Mouse (Mus musculus) kidney, embryonic 15.5 days (tissue): ENCODE measurements around the gene Ncoa6. TPM values are rescaled to one million over a fixed set of nuclear protein-coding genes. Genes with fewer than 3 reads are reported as not detected.
A peak's percentile ranks its signal among the peaks of the same experiment; 100 is the strongest.

Source experiments
- ATAC-seq: fragments of 200-750 bp; cut with Nextera tagmentation; replicated peaks from 2 replicates; pipeline ENCODE4 v1.8.0; 2017; ENCODE audit warnings: moderate TSS enrichment; ENCODE audit not compliant: low FRiP score
- H3K27ac ChIP-seq: fragments of 300-500 bp; sonication (generic); 2 replicates; pipeline ENCODE4 v1.5.1; 2015; ENCODE audit warnings: mild to moderate bottlenecking, inconsistent platforms
- H3K27me3 ChIP-seq: fragments of 300-500 bp; sonication (generic); 2 replicates; pipeline ENCODE4 v1.6.1; 2015; ENCODE audit warnings: inconsistent platforms
- H3K36me3 ChIP-seq: fragments of 300-500 bp; sonication (generic); 2 replicates; pipeline ENCODE4 v1.6.1; 2015; ENCODE audit warnings: inconsistent platforms
- H3K4me1 ChIP-seq: fragments of 300-500 bp; sonication (generic); 2 replicates; pipeline ENCODE4 v1.6.1; 2015; ENCODE audit warnings: inconsistent platforms
- H3K4me2 ChIP-seq: fragments of 300-500 bp; sonication (generic); 2 replicates; pipeline ENCODE4 v1.6.1; 2015; ENCODE audit warnings: moderate library complexity, mild to moderate bottlenecking, inconsistent platforms
- H3K4me3 ChIP-seq: fragments of 300-500 bp; sonication (generic); replicated peaks from 2 replicates; pipeline ENCODE4 v1.5.1; 2015; ENCODE audit warnings: mild to moderate bottlenecking, inconsistent platforms
- H3K9ac ChIP-seq: fragments of 300-500 bp; sonication (generic); 2 replicates; pipeline ENCODE4 v1.6.1; 2015; ENCODE audit warnings: mild to moderate bottlenecking, inconsistent platforms
- H3K9me3 ChIP-seq: fragments of 300-500 bp; sonication (generic); replicated peaks from 2 replicates; pipeline ENCODE4 v1.6.1; 2016; ENCODE audit warnings: inconsistent platforms
- WGBS: fragments of 180-500 bp; shearing (Covaris S2); methylation state at CpG from one replicate; pipeline ENCODE4 v1.1.7; 2015; ENCODE audit warnings: mixed read lengths; 5-methylcytosine and 5-hydroxymethylcytosine counted together
- polyA plus RNA-seq: library from polyadenylated mRNA; unstranded; fragments of >200 nt; fragmentation: Nextera tagmentation; extraction: Ambion mirVana; gene quantifications from 2 replicates; pipeline ENCODE4 v1.2.1, GENCODE M21; 2015

Gene Ncoa6
- polyA plus RNA-seq, result 18.0 and 19.3 TPM in 2 replicates

DNA sequence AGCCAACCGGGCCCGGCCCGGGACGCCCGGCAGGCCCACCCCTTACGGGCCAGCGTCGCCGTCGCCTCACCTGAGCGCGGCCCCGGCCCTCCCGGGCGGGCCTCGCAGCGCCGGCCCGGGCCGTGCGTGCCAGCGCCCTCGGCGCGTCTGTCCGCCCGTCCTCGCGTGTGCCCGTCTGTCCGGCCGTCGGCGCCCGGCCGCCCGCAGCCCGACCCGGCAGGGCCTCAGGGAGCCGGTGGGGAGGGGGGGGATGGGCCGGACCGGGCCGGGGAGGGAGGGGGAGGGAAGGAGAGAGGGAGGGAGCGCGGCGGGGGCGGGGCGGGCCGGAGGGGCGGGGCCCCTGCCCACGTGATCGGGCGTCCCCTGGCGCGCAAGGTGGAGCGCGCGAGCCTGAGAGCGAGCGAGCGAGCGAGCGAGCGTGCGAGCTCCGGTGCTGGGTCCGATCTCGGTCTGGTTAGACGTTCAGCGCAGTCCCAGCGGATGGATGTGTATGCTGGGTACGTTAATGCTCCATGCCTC is at the start of gene Ncoa6:
Gene Ncoa6, minus strand, starts transcription at position 325 of the 519 bp plus-strand sequence.
- peak within 1 kb of the TSS; percentile 94 for H3K9ac ChIP-seq
- no peaks in the 10 kb centered on the region for H3K36me3 ChIP-seq
- peaks cover 18% of the 10 kb centered on the region for H3K4me1 ChIP-seq
- peak within 1 kb of the TSS; percentile 88 for H3K27ac ChIP-seq
- 2% methylated on average over 48 of the region's 72 CpGs for WGBS
- H3K9me3 ChIP-seq, result no peaks in the 10 kb centered on the region
- peak; percentile 88 for ATAC-seq
- H3K4me3 ChIP-seq, result peak within 1 kb of the TSS; percentile 95
- peak within 1 kb of the TSS; percentile 76 for H3K4me2 ChIP-seq
- no peaks in the 10 kb centered on the region for H3K27me3 ChIP-seq

DNA sequence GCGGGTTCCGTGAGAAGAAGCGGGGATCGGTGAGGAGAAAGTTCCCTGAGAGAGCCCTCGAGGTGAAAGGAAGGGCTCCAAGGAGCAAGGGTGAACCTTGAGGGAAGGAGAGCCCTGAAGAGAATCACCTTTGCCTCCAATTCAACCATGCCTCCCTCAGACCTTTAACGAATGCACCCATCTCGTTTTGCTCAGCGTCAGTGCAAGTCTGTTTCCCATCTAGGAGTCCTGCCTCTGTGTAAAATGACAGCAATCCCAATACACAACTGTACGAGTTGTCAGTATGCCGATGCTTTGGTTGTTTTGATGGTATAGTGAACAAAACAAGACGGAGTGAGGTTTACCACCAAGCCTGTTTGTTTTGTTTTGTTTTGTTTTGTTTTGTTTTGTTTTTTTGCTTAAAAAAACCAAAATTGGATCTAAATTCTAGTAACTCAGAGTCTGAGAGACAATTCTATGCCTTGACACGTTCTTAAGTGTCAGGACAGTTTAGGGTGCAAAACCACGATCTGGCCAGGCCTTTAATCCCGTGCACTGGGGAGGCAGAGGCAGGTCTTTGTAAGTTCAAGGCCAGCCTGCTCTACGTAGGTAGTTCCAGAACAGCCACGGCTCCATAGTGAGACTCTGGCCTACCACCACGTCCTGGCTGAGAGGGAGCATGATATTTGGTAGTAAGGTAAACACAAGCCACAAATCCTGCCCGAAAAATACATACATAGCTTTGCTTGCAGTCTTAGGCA is 45.0 kb upstream of the Ncoa6 start:
- H3K4me3 ChIP-seq, result peak overlapping the region; percentile 94
- ATAC-seq, result no peak
- H3K4me1 ChIP-seq, result peaks cover 22% of the 10 kb centered on the region
- H3K4me2 ChIP-seq, result peak overlapping the region; percentile 93
- peaks cover 16% of the 10 kb centered on the region for H3K27me3 ChIP-seq
- H3K9ac ChIP-seq, result peak overlapping the region; percentile 61
- 23% methylated on average over 18 of the region's 18 CpGs for WGBS
- H3K9me3 ChIP-seq, result no peaks in the 10 kb centered on the region
- H3K36me3 ChIP-seq, result no peaks in the 10 kb centered on the region
- peak overlapping the region; percentile 79; the same call in 1 of the 2 replicates for H3K27ac ChIP-seq

DNA sequence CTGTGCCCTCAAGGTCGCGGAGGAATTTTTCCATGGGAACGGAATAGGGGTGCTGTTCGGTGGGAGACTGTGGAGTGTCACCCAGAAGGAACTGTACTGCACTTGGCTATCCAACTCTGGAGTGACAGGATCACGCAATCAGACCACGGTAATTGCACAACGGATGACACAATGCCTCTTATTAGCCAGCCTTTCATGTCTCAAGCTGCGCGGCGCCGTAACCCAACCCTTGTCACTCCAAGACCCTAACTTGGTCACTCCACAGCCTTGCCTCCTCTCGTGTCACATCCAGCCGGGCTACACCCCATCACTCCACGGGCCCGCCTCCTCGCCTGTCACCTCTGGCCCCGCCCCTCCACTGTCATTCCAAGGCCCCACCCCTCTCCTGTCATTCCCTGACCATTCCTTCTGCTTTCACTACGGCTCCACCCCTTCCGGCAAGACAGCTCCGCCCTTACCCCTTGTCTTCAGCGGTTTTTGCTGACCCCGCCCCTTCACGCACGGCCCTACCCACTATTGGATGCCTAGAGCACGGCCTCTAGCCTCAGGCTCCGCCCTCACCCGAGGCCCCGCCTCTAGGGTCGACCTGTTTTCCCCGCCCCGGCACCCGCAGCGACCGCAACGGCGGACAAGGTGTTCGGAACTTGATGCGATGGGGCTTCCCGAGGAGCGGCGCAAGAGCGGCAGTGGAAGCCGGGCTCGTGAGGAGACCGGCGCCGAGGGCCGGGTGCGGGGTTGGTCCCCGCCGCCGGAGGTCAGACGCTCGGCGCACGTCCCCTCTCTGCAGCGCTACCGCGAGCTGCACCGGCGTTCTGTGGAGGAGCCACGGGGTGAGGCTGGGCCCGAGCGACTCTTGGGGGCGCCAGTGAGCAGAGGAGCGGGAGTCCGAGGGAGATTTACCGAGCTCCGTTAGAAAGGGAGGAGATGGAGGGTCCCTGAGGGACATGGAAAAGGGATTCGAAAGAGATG is 44.0 kb upstream of the Ncoa6 start, which contains the start of the genes Acss2 and Ggt7:
Gene Acss2, plus strand, starts transcription at position 494 of the 969 bp plus-strand sequence.
Gene Ggt7, minus strand, starts transcription at position 783 of the 969 bp plus-strand sequence.
- 3% methylated on average over 69 of the region's 70 CpGs for WGBS
- Histone ChIP-seq H3K9ac (peak within 1 kb of the TSS; percentile 61), H3K4me2 (peak within 1 kb of the TSS; percentile 93), H3K36me3 (no peaks in the 10 kb centered on the region), H3K4me3 (peak within 1 kb of the TSS; percentile 94), H3K27ac (peak within 1 kb of the TSS; percentile 79), H3K4me1 (peaks cover 22% of the 10 kb centered on the region), H3K9me3 (no peaks in the 10 kb centered on the region), H3K27me3 (peaks cover 21% of the 10 kb centered on the region)
- ATAC-seq, result peak; percentile 99

DNA sequence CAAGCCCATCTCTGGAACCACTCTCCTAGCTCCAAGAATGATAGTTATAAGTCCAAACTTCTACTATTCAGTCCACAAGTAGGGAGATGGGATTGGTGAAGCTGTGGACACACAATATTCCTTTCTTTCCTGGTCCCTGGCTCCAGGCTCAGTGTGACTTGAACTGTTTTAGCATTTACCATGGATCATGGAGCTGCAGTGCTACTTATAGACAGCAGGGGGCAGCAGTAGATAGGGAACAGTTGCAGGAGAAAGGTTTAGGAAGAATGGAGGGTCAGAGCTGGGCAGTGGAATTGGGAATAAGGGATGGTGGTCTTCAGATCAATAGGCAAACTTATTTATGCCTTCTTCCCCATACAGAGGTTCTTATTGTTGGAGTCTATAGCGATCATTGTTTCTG is 42.2 kb upstream of the Ncoa6 start:
- 0% methylated on average over 1 of the region's 1 CpGs for WGBS
- ATAC-seq, result no peak

DNA sequence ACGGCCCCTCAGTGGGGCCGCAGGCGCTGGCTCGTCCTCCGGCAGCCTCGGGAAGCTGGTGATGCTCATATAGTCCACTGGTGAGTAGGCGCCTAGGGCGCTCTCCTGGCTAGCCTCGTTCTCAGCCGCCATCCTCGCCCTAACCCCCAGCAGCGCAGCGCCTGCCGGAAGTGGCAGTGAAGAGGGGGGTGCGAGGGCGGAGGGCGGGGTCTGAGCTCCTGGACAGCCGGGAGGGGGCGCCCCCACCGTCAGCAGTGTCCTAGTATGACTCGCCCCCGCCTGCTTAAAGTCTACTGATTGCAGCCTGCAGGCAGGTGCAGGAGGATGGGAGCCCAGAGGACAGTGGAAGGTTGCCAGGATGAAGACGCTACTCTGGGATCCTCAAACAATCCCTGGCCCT is 41.0 kb upstream of the Ncoa6 start:
- H3K27ac ChIP-seq, result no peak overlapping the region
- peaks cover 22% of the 10 kb centered on the region for H3K4me1 ChIP-seq
- H3K36me3 ChIP-seq, result no peaks in the 10 kb centered on the region
- ATAC-seq, result no peak
- H3K9ac ChIP-seq, result peak overlapping the region; percentile 56
- H3K9me3 ChIP-seq, result no peaks in the 10 kb centered on the region
- WGBS, result 4% methylated on average over 22 of the region's 23 CpGs
- peak overlapping the region; percentile 85 for H3K4me2 ChIP-seq
- H3K27me3 ChIP-seq, result peaks cover 21% of the 10 kb centered on the region
- H3K4me3 ChIP-seq, result peak overlapping the region; percentile 48

More for the DNA sequence above, 42.2 kb upstream of the Ncoa6 start:
- Histone ChIP-seq H3K9ac (no peak overlapping the region), H3K36me3 (no peaks in the 10 kb centered on the region), H3K4me2 (no peak overlapping the region), H3K27me3 (peaks cover 21% of the 10 kb centered on the region), H3K4me3 (no peak overlapping the region), H3K4me1 (peaks cover 22% of the 10 kb centered on the region), H3K27ac (no peak overlapping the region), H3K9me3 (no peaks in the 10 kb centered on the region)

GRCm38 (mm10) chr2:155513543-155513942 is 39.8 kb upstream of the Ncoa6 start:
- H3K4me2 ChIP-seq, result no peak overlapping the region
- no peak for ATAC-seq
- 66% methylated on average over 5 of the region's 5 CpGs for WGBS

DNA sequence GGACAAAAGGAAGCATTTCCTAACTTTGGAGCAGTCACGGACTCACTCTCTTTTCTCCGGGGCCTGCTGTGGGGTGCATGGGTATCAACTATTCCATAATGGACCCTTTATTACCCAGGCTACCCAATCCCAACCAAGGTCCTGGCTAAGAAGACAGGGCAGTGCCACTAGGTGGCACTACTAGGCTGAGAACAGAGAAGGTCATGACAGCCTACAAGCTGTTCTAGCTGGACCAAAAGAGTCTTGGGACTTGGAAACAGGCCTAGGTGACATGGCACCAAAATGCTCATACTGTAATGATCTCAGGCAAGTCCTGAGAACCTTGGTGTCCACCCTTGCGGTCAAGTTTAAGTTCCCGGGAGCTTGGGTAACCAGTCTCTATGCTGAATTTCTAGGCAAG is 38.8 kb upstream of the Ncoa6 start:
- Histone ChIP-seq H3K27ac (no peak overlapping the region), H3K27me3 (peaks cover 21% of the 10 kb centered on the region), H3K4me2 (no peak overlapping the region), H3K36me3 (no peaks in the 10 kb centered on the region), H3K4me3 (no peak overlapping the region), H3K9me3 (no peaks in the 10 kb centered on the region), H3K9ac (no peak overlapping the region), H3K4me1 (peaks cover 14% of the 10 kb centered on the region)
- no peak for ATAC-seq
- 64% methylated on average over 4 of the region's 4 CpGs for WGBS

More at GRCm38 (mm10) chr2:155513543-155513942, 39.8 kb upstream of the Ncoa6 start:
- H3K4me3 ChIP-seq, result no peak overlapping the region
- peaks cover 17% of the 10 kb centered on the region for H3K4me1 ChIP-seq
- H3K9me3 ChIP-seq, result no peaks in the 10 kb centered on the region
- no peaks in the 10 kb centered on the region for H3K36me3 ChIP-seq
- H3K27me3 ChIP-seq, result peaks cover 21% of the 10 kb centered on the region
- no peak overlapping the region; the same call in 1 of the 2 replicates for H3K9ac ChIP-seq
- H3K27ac ChIP-seq, result no peak overlapping the region

DNA sequence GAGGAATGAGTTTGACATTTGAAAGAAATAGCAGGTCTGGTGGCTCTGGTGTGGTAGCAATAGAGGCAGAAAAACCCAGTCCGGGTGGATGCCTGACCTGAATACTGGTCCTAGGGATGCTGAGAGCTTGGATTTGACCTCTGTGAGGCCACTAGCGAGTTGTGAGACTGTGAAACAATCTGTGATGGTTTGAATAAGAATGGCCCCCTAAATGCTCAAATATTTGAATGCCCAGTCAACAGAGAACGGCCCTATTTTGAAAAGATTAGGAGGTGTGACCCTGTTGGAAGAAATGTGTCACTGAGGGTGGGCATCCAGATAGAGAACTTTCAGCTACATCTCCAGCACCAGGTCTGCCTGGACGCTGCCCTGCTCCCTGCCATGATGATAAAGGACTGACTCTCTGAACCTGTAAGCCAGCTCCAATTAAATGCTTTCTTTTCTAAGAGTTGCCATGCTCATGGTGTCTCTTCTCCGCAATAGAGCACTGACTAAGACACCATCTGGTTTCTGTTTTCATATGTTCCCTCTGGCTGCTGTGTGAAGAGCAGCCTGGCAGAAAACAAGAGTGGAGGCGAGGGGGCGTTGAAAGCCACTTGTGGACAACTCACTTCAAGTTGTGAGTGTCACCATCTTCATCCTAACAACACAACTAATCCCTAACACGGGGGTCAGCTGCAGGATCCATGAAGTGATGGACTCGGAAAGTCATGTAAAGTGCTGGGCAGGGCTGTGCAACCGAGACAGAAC is 34.2 kb upstream of the Ncoa6 start:
- no peak overlapping the region for H3K27ac ChIP-seq
- no peaks in the 10 kb centered on the region for H3K9me3 ChIP-seq
- no peaks in the 10 kb centered on the region for H3K4me1 ChIP-seq
- ATAC-seq, result no peak
- no peaks in the 10 kb centered on the region for H3K27me3 ChIP-seq
- no peaks in the 10 kb centered on the region for H3K36me3 ChIP-seq
- H3K4me3 ChIP-seq, result no peak overlapping the region
- H3K9ac ChIP-seq, result no peak overlapping the region
- 76% methylated on average over 10 of the region's 10 CpGs for WGBS
- H3K4me2 ChIP-seq, result no peak overlapping the region

GRCm38 (mm10) chr2:155505811-155506210 is 32.1 kb upstream of the Ncoa6 start:
- ATAC-seq, result no peak
- WGBS, result 85% methylated on average over 9 of the region's 9 CpGs
- no peaks in the 10 kb centered on the region for H3K27me3 ChIP-seq
- no peaks in the 10 kb centered on the region for H3K36me3 ChIP-seq
- H3K9me3 ChIP-seq, result no peaks in the 10 kb centered on the region
- H3K4me2 ChIP-seq, result no peak overlapping the region
- no peak overlapping the region for H3K4me3 ChIP-seq
- H3K4me1 ChIP-seq, result no peaks in the 10 kb centered on the region
- no peak overlapping the region for H3K27ac ChIP-seq
- H3K9ac ChIP-seq, result no peak overlapping the region

- 59% methylated on average over 13 of the region's 13 CpGs for WGBS
- no peak for ATAC-seq
- H3K4me1 ChIP-seq, result no peaks in the 10 kb centered on the region
- no peaks in the 10 kb centered on the region for H3K9me3 ChIP-seq
- H3K36me3 ChIP-seq, result no peaks in the 10 kb centered on the region
- H3K27me3 ChIP-seq, result no peaks in the 10 kb centered on the region
- H3K27ac ChIP-seq, result no peak overlapping the region
- no peak overlapping the region for H3K4me2 ChIP-seq
- no peak overlapping the region for H3K9ac ChIP-seq
- H3K4me3 ChIP-seq, result no peak overlapping the region
These were observed 31.0 kb upstream of the Ncoa6 start for GRCm38 (mm10) chr2:155504440-155505355.
